Mouse (Mus musculus): ENCODE measurements at regions not wholly inside any gene's neighbourhood (a gene's known extent, or its start where the extent isn't known, plus 50 kb on each side); places are given as distances from the start of the nearest gene placed in this dataset.

DNA sequence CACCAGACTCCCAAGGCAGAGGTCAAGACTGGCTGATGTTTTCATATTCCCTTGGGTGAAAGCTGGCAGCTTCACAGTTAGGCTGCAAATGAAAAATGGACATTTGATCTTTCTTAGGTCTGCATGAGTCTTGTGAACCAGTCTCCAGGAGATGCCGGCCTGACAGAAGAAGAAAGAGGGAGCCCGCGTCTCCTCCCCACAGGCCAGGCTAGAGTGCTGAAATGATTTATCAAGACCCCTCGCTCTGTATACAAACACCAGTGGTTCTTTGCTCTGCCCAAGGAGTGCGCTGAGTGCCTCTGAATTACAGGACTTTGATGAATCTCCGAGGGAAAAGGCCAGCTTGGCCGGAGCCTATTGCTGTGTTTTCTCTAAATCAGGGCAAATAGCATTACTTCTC lies 355.7 kb downstream of the Adra2a start:
- WGBS = 86% methylated on average over 7 of the region's 7 CpGs
- Histone ChIP-seq H3K27ac (ENCODE audit: insufficient read depth, low read length) (no peak overlapping the region), H3K4me3 (replicated peaks; ENCODE audit: insufficient read depth, low read depth, low read length) (no peak overlapping the region), H3K27me3 (ENCODE audit: control insufficient read depth, insufficient read depth, low read length) (no peaks in the 10 kb centered on the region), H3K4me1 (ENCODE audit: control insufficient read depth, insufficient read depth, low read length) (no peaks in the 10 kb centered on the region)
- TF ChIP-seq POLR2A (IDR thresholded peaks at IDR 0.05; ENCODE audit: borderline replicate concordance, insufficient read depth, low read length) (no peak), CTCF (IDR thresholded peaks at IDR 0.05; ENCODE audit: borderline replicate concordance, insufficient read depth, low read depth, low read length) (no peak)
- DNase-seq = no peak

DNA sequence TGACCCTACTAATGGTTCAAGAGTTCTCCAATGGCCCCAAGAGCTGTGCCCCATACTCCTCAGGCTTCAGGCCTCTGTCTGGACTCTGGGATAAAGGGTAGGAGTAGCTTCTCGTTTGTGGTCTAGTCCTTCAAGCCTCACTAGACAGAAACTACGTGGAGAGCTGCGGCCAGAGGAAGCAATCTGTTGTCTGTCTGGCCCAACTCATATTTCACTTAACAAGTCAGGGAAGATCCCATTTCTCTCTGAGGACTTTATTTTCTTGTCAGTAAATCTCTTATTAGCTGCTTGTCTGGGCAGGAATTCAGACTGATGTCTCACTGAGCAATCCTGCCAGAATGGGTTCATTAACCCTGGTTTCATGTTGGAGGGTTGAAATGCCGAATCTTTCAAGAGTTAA lies 364.0 kb downstream of the Adra2a start:
- 67% methylated on average over 4 of the region's 4 CpGs for WGBS

DNA sequence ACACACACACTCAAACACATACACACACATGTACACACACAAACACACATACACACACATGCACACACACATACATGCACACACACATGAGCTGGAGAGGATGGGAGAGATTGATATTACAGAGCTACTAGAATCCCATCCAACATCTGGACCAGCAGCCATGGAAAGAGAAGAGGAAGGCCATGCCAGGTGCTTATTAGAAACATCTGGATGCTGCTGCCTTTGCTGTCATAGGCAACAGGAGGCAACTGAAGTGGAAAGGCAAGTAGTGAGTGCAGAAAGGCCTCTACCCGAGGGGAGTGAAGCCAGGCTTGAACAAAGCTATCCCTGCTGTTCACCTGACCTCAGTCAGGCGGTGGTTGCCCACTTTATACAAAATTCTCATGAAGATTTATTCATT lies 385.1 kb downstream of the Adra2a start:
- WGBS = 46% methylated on average over 2 of the region's 2 CpGs
- DNase-seq = no peak
- H3K27me3 ChIP-seq (ENCODE audit: control insufficient read depth, insufficient read depth, low read length) = no peaks in the 10 kb centered on the region
- H3K4me3 ChIP-seq (replicated peaks; ENCODE audit: insufficient read depth, low read depth, low read length) = no peak overlapping the region
- H3K27ac ChIP-seq (ENCODE audit: insufficient read depth, low read length) = no peak overlapping the region
- no peak for TF ChIP-seq POLR2A (IDR thresholded peaks at IDR 0.05; ENCODE audit: borderline replicate concordance, insufficient read depth, low read length)
- no peak for TF ChIP-seq CTCF (IDR thresholded peaks at IDR 0.05; ENCODE audit: borderline replicate concordance, insufficient read depth, low read depth, low read length)
- H3K4me1 ChIP-seq (ENCODE audit: control insufficient read depth, insufficient read depth, low read length) = no peaks in the 10 kb centered on the region

More for the DNA sequence above, 364.0 kb downstream of the Adra2a start:
- Histone ChIP-seq H3K4me1 (ENCODE audit: control insufficient read depth, insufficient read depth, low read length) (no peaks in the 10 kb centered on the region), H3K27me3 (ENCODE audit: control insufficient read depth, insufficient read depth, low read length) (no peaks in the 10 kb centered on the region), H3K27ac (ENCODE audit: insufficient read depth, low read length) (no peak overlapping the region), H3K4me3 (replicated peaks; ENCODE audit: insufficient read depth, low read depth, low read length) (no peak overlapping the region)
- TF ChIP-seq CTCF (IDR thresholded peaks at IDR 0.05; ENCODE audit: borderline replicate concordance, insufficient read depth, low read depth, low read length) (no peak), POLR2A (IDR thresholded peaks at IDR 0.05; ENCODE audit: borderline replicate concordance, insufficient read depth, low read length) (no peak)
- DNase-seq = no peak

- WGBS = 86% methylated on average over 2 of the region's 2 CpGs
- H3K4me3 ChIP-seq (replicated peaks; ENCODE audit: insufficient read depth, low read depth, low read length) = no peak overlapping the region
- no peaks in the 10 kb centered on the region for H3K27me3 ChIP-seq (ENCODE audit: control insufficient read depth, insufficient read depth, low read length)
- no peak overlapping the region for H3K27ac ChIP-seq (ENCODE audit: insufficient read depth, low read length)
- DNase-seq = no peak
- H3K4me1 ChIP-seq (ENCODE audit: control insufficient read depth, insufficient read depth, low read length) = no peaks in the 10 kb centered on the region
- TF ChIP-seq POLR2A (IDR thresholded peaks at IDR 0.05; ENCODE audit: borderline replicate concordance, insufficient read depth, low read length) = no peak
- TF ChIP-seq CTCF (IDR thresholded peaks at IDR 0.05; ENCODE audit: borderline replicate concordance, insufficient read depth, low read depth, low read length) = no peak
Observed at GRCm38 (mm10) chr19:54440713-54441112, 396.8 kb downstream of the Adra2a start.

GRCm38 (mm10) chr19:54460426-54461170 lies 416.6 kb downstream of the Adra2a start:
- no peak overlapping the region for H3K4me3 ChIP-seq (replicated peaks; ENCODE audit: insufficient read depth, low read depth, low read length)
- DNase-seq = peak in 1 of 2 experiments; percentile 1
- 18% methylated on average over 2 of the region's 2 CpGs for WGBS
- no peak overlapping the region for H3K27ac ChIP-seq (ENCODE audit: insufficient read depth, low read length)
- H3K4me1 ChIP-seq (ENCODE audit: control insufficient read depth, insufficient read depth, low read length) = no peaks in the 10 kb centered on the region; the same call in 1 of the 2 replicates
- TF ChIP-seq CTCF (IDR thresholded peaks at IDR 0.05; ENCODE audit: borderline replicate concordance, insufficient read depth, low read depth, low read length) = no peak
- no peak for TF ChIP-seq POLR2A (IDR thresholded peaks at IDR 0.05; ENCODE audit: borderline replicate concordance, insufficient read depth, low read length)
- no peaks in the 10 kb centered on the region for H3K27me3 ChIP-seq (ENCODE audit: control insufficient read depth, insufficient read depth, low read length)

- DNase-seq = no peak
- Histone ChIP-seq H3K4me3 (replicated peaks; ENCODE audit: insufficient read depth, low read depth, low read length) (no peak overlapping the region), H3K27me3 (ENCODE audit: control insufficient read depth, insufficient read depth, low read length) (no peaks in the 10 kb centered on the region), H3K4me1 (ENCODE audit: control insufficient read depth, insufficient read depth, low read length) (no peaks in the 10 kb centered on the region; the same call in 1 of the 2 replicates), H3K27ac (ENCODE audit: insufficient read depth, low read length) (no peak overlapping the region)
- TF ChIP-seq POLR2A (IDR thresholded peaks at IDR 0.05; ENCODE audit: borderline replicate concordance, insufficient read depth, low read length) = no peak
- TF ChIP-seq CTCF (IDR thresholded peaks at IDR 0.05; ENCODE audit: borderline replicate concordance, insufficient read depth, low read depth, low read length) = no peak
- WGBS = 80% methylated on average over 2 of the region's 2 CpGs
Observed at GRCm38 (mm10) chr19:54462480-54462879, 418.5 kb downstream of the Adra2a start.

GRCm38 (mm10) chr19:54470034-54470433 lies 426.1 kb downstream of the Adra2a start:
- H3K4me1 ChIP-seq (ENCODE audit: control insufficient read depth, insufficient read depth, low read length) = no peaks in the 10 kb centered on the region; the same call in 1 of the 2 replicates
- DNase-seq = no peak
- no peaks in the 10 kb centered on the region for H3K27me3 ChIP-seq (ENCODE audit: control insufficient read depth, insufficient read depth, low read length)
- no peak for TF ChIP-seq POLR2A (IDR thresholded peaks at IDR 0.05; ENCODE audit: borderline replicate concordance, insufficient read depth, low read length)
- TF ChIP-seq CTCF (IDR thresholded peaks at IDR 0.05; ENCODE audit: borderline replicate concordance, insufficient read depth, low read depth, low read length) = no peak
- H3K27ac ChIP-seq (ENCODE audit: insufficient read depth, low read length) = no peak overlapping the region
- no peak overlapping the region for H3K4me3 ChIP-seq (replicated peaks; ENCODE audit: insufficient read depth, low read depth, low read length)
- WGBS = 85% methylated on average over 5 of the region's 5 CpGs

- WGBS = 53% methylated on average over 3 of the region's 3 CpGs
- Histone ChIP-seq H3K4me3 (replicated peaks; ENCODE audit: insufficient read depth, low read depth, low read length) (no peak overlapping the region), H3K27me3 (ENCODE audit: control insufficient read depth, insufficient read depth, low read length) (no peaks in the 10 kb centered on the region), H3K27ac (ENCODE audit: insufficient read depth, low read length) (no peak overlapping the region), H3K4me1 (ENCODE audit: control insufficient read depth, insufficient read depth, low read length) (no peaks in the 10 kb centered on the region)
- DNase-seq = no peak
- TF ChIP-seq CTCF (IDR thresholded peaks at IDR 0.05; ENCODE audit: borderline replicate concordance, insufficient read depth, low read depth, low read length) = no peak
- no peak for TF ChIP-seq POLR2A (IDR thresholded peaks at IDR 0.05; ENCODE audit: borderline replicate concordance, insufficient read depth, low read length)
Observed at GRCm38 (mm10) chr19:54498066-54498465, 454.1 kb downstream of the Adra2a start.

Measured in cerebellum, adult 2 months (tissue).